Mouse (Mus musculus) MEL (cell line): ENCODE results near the gene Acvr1.

Experiments used
- CTCF ChIP-seq, 3 experiments: IDR thresholded peaks in 2 of 3; conservative IDR thresholded peaks in 1 of 3; 2 replicates each; pipeline ENCODE4 v1.5.1; 2011 to 2012; ENCODE audit warnings: low read length in 3 of 3, low read depth in 2 of 3, mild to moderate bottlenecking in 2 of 3, improper control_type of control experiment in 1 of 3, inconsistent platforms in 1 of 3, mixed read lengths in 1 of 3, moderate library complexity in 1 of 3; ENCODE audit not compliant: control insufficient read depth in 1 of 3, insufficient read depth in 1 of 3, poor library complexity in 1 of 3, severe bottlenecking in 1 of 3
- E2F4 ChIP-seq: IDR thresholded peaks from 2 replicates; pipeline ENCODE4 v1.6.1; 2011; ENCODE audit warnings: low read depth, low read length, improper control_type of control experiment, borderline replicate concordance
- EP300 ChIP-seq, 2 experiments: IDR thresholded peaks; 2 replicates each; pipeline ENCODE4 v1.6.1; 2011; ENCODE audit warnings: improper control_type of control experiment in 2 of 2, low read length in 2 of 2, low read depth in 1 of 2, mild to moderate bottlenecking in 1 of 2
- JUND ChIP-seq: IDR thresholded peaks from 2 replicates; pipeline ENCODE4 v1.6.1; 2011; ENCODE audit warnings: low read depth, mild to moderate bottlenecking, improper control_type of control experiment, low read length
- MAX ChIP-seq: IDR thresholded peaks from 2 replicates; pipeline ENCODE4 v1.6.1; 2011; ENCODE audit warnings: low read length, improper control_type of control experiment
- MEF2A ChIP-seq: IDR thresholded peaks from 2 replicates; pipeline ENCODE4 v1.6.1; 2014; ENCODE audit warnings: low read depth, mild to moderate bottlenecking, inconsistent platforms, low read length, improper control_type of control experiment; ENCODE audit not compliant: poor library complexity, insufficient replicate concordance, severe bottlenecking; ENCODE audit errors: extremely low read depth
- MXI1 ChIP-seq: IDR thresholded peaks from 2 replicates; pipeline ENCODE4 v1.6.1; 2011; ENCODE audit warnings: mild to moderate bottlenecking, low read depth, low read length, improper control_type of control experiment
- POLR2A ChIP-seq, 2 experiments: IDR thresholded peaks; 2 replicates each; pipeline ENCODE4 v1.6.1; 2011 to 2012; ENCODE audit warnings: low read length in 2 of 2, mild to moderate bottlenecking in 2 of 2, control low read depth in 1 of 2, improper control_type of control experiment in 1 of 2, low read depth in 1 of 2, moderate library complexity in 1 of 2; ENCODE audit not compliant: control insufficient read depth in 1 of 2, insufficient read depth in 1 of 2, poor library complexity in 1 of 2
- SIN3A ChIP-seq: IDR thresholded peaks from 2 replicates; pipeline ENCODE4 v1.6.1; 2012; ENCODE audit warnings: low read length, improper control_type of control experiment, inconsistent platforms
- SMC3 ChIP-seq: IDR thresholded peaks from 2 replicates; pipeline ENCODE4 v1.6.1; 2011; ENCODE audit warnings: low read depth, low read length, improper control_type of control experiment
- TCF12 ChIP-seq: IDR thresholded peaks from 2 replicates; pipeline ENCODE4 v1.6.1; 2014; ENCODE audit warnings: low read depth, mild to moderate bottlenecking, inconsistent platforms, low read length, improper control_type of control experiment, moderate library complexity
- UBTF ChIP-seq: IDR thresholded peaks from 2 replicates; pipeline ENCODE4 v1.6.1; 2012; ENCODE audit warnings: low read depth, mild to moderate bottlenecking, inconsistent platforms, low read length, improper control_type of control experiment, moderate library complexity, borderline replicate concordance; ENCODE audit not compliant: insufficient read depth
- USF2 ChIP-seq, 2 experiments: IDR thresholded peaks; 2 replicates each; pipeline ENCODE4 v1.6.1; 2011 to 2012; ENCODE audit warnings: improper control_type of control experiment in 2 of 2, low read length in 2 of 2, borderline replicate concordance in 1 of 2, inconsistent platforms in 1 of 2, low read depth in 1 of 2, mild to moderate bottlenecking in 1 of 2; ENCODE audit not compliant: insufficient read depth in 1 of 2
- ZC3H11A ChIP-seq: IDR thresholded peaks from 2 replicates; pipeline ENCODE4 v1.6.1; 2012; ENCODE audit warnings: low read depth, mild to moderate bottlenecking, inconsistent platforms, low read length, improper control_type of control experiment

GRCm38 (mm10) chr2:58599639-58600038, 32.7 kb upstream of the Acvr1 start:
- no peak for TF ChIP-seq MAX
- TF ChIP-seq CTCF (IDR thresholded peaks at IDR 0.05 in 2 of 3, conservative IDR thresholded peaks at IDR 0.05 in 1 of 3; ENCODE audit: control insufficient read depth in 1 of 3, insufficient read depth in 1 of 3, low read depth in 2 of 3, low read length in 3 of 3, poor library complexity in 1 of 3, severe bottlenecking in 1 of 3) = no peak
- no peak for TF ChIP-seq SMC3
- TF ChIP-seq MXI1 = no peak
- TF ChIP-seq UBTF = no peak
- TF ChIP-seq USF2 (IDR thresholded peaks at IDR 0.05; ENCODE audit: borderline replicate concordance in 1 of 2, insufficient read depth in 1 of 2, low read depth in 1 of 2, low read length in 2 of 2) = no peak
- no peak for TF ChIP-seq SIN3A
- TF ChIP-seq ZC3H11A = no peak
- TF ChIP-seq POLR2A (IDR thresholded peaks at IDR 0.05; ENCODE audit: control insufficient read depth in 1 of 2, insufficient read depth in 1 of 2, low read depth in 1 of 2, low read length in 2 of 2, poor library complexity in 1 of 2) = no peak
- TF ChIP-seq JUND = no peak
- TF ChIP-seq EP300 (IDR thresholded peaks at IDR 0.05; ENCODE audit: low read depth in 1 of 2, low read length in 2 of 2) = no peak
- no peak for TF ChIP-seq MEF2A
- TF ChIP-seq TCF12 = no peak
- no peak for TF ChIP-seq E2F4
